Mouse (Mus musculus) bone marrow macrophage, adult 2 months (primary cell): ENCODE results near the gene Lims1.

ENCODE experiments used
- CTCF ChIP-seq: IDR thresholded peaks from 2 replicates; pipeline ENCODE4 v1.5.1; 2012; ENCODE audit warnings: low read depth, mild to moderate bottlenecking, low read length, moderate library complexity
- POLR2A ChIP-seq: IDR thresholded peaks from 2 replicates; pipeline ENCODE4 v1.6.1; 2012; ENCODE audit warnings: mild to moderate bottlenecking, low read depth, low read length, borderline replicate concordance

GRCm38 (mm10) chr10:58395315-58395714 is 72.0 kb downstream of the Lims1 start:
- TF ChIP-seq POLR2A (no peak), CTCF (no peak)
